Mouse (Mus musculus) embryo, embryonic 10.5 days (tissue): Measurements from ENCODE around the gene Usp3.
A peak's percentile ranks its signal among the peaks of the same experiment; 100 is the strongest.

Experiments
- DNase-seq: peaks from one replicate; pipeline ENCODE4 v3.0.0-alpha.2; 2015; ENCODE audit warnings: low spot score

Usp3 gene

DNA sequence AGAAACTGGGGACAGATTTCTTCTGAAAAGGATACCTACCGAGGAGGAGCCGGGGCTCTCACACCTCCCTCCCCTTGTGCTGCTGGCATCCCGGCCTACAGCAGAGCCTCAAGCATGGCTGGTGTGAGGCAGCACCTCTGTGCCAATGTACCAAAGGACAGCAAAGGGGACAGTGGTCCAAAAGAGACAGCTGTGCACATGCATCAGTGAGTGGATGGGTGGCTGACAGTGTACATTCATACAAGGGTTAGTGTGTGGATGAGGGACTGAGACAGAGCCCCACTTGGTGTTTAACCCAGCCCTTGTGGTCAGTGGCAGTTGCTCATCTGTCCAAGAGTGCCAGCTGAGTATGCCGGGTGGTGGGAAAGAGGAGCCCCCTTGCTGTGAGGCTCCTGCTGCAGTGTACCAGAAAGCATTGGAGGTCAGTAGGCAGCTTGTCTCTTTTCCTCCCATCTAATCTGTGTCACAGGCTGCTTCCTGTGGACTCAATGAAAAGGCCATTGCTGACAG, 84.0 kb downstream of the Usp3 start:
- no peak for DNase-seq

GRCm38 (mm10) chr9:66507684-66508083, 85.3 kb downstream of the Usp3 start:
- no peak for DNase-seq

DNA sequence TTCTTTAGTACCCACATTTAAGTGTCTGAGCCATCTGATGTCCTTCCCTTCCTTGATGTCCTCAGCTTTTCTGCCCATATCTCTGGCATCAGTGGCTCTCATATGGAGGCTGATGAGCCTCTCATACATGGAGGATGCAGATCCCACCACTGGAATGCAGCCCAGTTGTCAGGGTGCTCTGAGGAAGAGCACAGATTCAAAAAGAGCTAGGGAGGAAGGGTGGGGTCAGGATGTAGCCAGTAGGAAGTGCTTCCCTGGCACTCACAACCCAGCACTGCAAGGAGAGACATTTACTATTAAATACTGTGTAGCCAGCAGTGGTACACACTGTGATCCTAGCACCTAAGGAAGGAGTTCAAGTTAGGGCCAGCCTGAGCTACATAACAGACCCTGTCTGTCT, 86.5 kb downstream of the Usp3 start:
- DNase-seq, result no peak

DNA sequence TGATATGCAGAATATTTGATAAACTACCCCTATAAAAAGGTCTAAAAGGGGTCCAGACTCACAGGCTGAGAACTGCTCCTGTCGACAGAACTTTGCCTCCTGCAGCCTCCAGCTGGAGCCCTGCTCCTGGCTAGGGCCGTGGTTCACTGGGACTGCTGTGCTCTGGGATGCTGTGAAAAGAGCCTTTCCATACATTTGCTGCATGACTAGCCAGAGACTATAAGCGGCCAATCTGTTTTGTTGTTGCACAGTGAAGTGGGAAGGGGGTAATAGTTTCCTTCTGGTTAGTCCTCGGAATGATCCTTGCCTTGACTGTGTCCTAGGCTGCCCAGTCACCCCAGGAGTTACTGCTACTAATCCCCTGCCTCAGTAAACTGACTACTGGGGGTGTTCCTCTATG, 86.9 kb downstream of the Usp3 start:
- peak; percentile 79 for DNase-seq

- no peak for DNase-seq
Measured at GRCm38 (mm10) chr9:66505141-66505917, 87.6 kb downstream of the Usp3 start.

- no peak for DNase-seq
Measured at GRCm38 (mm10) chr9:66504518-66504917, 88.4 kb downstream of the Usp3 start.

DNA sequence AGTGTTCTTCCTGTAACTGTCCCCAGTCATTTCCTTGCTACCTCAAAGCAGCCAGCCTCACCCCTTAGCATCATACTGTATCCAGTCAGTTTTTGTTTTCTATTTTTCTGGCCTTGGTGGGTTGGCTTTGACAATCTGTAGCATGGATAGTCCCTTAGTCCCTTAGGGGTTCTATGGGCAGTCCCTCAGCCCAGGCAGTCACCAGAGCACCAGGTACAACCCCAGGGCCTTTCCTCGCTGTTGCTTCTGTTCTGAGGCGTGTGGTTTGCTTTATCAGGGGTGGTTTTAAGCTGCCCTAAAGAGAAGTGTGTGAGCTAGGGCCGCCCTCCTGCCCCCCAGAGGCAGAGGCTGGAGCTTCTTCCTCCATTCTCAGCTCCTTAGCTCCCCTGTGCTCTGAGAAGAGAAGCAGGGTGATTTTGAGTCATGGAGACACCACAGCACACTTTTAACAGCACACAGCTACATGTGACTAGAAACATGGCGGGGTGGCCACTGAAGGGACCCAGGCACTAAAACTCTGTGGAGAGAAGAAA, 89.0 kb downstream of the Usp3 start:
- DNase-seq, result no peak

GRCm38 (mm10) chr9:66501248-66501647, 91.7 kb downstream of the Usp3 start:
- DNase-seq, result no peak

GRCm38 (mm10) chr9:66493992-66494391, 99.0 kb downstream of the Usp3 start:
- no peak for DNase-seq

DNA sequence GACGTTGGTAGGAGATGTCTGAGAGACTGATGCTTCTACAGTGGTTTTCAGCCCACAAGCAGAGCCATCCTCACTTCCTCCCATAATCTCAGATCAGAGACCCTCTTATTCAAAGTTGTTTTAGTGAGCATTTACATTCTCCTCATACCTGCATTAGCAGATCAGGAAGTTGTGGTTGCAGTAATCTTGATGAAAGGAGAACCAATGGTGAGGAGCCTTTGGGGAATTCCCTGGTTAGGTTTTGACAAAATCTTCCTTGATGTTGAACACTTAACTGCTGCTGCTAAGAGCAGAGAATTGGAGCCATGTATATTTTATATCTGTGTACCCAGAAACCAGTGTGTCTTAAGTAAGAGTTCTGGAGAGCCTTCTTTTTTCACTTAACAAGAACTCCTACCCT, 100.6 kb downstream of the Usp3 start:
- DNase-seq, result no peak

DNA sequence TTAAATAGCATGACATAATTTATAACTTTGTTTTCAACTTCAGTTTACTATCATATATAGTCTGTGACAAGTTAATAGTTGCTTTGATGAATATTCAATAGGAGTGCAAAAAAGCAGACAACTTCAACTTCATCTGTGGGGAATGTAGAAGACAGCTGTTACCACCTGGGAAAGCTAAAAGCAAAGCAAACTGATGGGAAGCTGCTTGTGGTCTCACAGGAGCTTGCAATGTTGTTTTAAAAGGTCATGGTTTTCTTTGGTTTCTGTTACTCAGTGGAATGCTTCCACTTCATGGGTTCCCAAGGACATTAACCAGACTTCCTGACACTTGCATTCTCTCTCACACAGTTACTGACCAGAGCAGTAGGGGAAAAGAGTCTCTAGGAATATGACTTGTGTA, 104.2 kb downstream of the Usp3 start:
- DNase-seq, result no peak

- DNase-seq, result no peak
Measured at GRCm38 (mm10) chr9:66483429-66483828, 109.5 kb downstream of the Usp3 start.

DNA sequence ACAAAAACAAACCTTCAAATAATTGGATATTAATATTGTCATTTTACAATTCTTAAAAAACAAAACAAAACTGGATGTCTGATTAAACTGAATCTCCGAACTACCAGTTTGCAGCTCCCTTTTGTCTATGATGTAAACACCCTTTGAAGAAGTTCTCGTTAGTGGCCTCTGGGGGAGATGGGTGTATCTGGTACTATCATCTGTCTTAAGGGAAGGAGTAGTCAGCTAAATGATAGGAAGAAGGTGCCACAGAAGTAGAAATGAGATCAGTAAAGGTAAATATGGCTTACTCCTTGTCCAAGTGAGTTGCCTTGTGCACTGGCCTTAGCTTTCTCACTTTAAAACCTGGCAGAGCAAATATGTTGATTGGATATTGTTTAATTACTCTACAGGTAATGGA, 115.2 kb downstream of the Usp3 start:
- DNase-seq, result no peak

DNA sequence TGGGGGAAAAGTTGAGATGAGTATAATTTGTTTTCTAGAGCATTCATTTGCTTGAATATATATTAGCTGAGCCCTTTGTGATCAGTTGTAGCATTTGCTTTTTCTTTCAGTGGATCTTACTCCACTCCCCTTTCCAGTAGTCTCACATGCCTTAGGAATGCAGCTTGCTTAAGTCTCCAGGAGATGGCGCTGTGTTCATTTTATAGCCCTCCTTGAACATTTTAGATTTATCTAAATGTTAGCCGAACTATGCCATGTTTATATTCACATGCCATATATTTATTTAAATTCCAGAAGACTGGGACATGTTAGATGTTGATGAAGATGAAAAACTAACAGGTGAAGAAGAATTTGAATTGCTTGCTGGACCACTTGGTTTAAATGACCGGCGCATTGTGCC, 127.9 kb downstream of the Usp3 start:
- peak; percentile 71 for DNase-seq
